Mouse (Mus musculus): Measurements from ENCODE around the gene Ccl11.

Gene Ccl11

DNA sequence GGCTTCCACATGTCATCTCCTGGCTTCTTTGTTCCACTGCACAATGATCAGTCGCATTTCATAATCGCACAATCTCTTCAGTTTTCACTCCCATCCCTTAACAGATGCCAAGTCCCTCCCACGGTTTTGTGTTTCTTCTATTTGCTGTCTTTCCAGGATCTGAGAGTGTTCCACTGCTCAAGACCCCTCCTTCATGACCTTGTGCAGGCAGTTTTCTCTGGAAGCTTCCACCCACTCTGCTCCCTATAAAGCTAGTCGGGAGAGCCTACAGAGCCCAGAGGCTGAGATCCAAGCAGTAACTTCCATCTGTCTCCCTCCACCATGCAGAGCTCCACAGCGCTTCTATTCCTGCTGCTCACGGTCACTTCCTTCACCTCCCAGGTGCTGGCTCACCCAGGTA, at the start of gene Ccl11:
Gene Ccl11, plus strand, starts transcription at position 178 of the 400 bp plus-strand sequence.
- no peak for DNase-seq (ENCODE audit: low read depth)

DNA sequence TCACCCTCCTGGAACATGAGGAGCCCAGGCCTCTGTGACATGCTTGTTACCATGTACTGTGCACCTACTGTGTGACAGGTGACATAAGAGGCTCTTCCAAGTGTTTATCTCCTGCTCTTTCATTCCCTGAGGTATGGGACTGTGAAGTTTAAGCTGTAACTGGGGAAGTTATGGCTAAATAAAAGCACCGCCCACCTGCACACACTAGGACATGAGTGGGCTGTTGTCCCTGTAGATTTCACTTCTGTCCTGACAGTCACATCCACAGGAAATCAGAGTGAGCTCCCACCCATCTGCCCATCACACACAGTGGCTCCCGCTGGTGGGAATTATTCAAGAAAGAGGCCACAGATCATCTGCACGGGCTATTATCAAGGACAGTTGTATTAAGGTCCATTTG, 47.5 kb upstream of the Ccl11 start:
- DNase-seq (ENCODE audit: low read depth) = no peak

DNA sequence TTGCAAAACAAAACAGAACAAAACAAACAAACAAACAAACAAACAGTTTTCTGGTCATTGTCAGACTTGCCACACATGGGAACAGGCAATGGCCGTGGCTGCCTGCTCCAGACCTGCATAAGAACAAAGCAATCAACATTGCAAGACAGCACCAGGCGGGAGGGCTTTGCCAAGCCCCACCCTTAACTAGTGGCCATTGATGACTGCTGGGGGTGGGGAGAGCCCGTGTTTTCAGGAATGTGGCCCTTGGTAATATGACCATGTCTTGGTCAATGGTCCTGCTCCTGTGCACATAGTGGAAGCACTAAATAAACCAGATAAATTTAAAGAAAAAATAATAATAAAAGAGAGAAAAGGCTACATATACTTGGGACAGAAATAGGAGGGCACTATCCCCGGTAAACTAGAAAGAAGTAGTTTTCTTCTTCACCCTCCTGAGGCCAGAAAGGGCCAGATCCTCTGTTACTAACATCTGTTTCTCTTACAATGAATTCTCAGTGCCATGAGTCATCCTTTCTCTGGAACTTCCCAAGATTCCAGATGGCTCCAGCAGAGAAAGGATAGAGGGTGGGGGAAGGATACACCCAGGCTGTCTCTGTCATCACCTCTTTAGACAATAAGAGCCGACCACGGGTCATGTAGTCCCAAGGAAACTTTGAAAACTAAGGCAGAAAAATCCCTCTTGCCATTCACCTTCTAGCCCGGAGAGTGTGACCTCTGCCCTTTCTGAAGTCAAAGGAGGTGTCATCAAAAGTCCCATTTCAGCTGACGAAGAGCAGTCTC, 46.0 kb upstream of the Ccl11 start:
- no peak for DNase-seq (ENCODE audit: low read depth)

DNA sequence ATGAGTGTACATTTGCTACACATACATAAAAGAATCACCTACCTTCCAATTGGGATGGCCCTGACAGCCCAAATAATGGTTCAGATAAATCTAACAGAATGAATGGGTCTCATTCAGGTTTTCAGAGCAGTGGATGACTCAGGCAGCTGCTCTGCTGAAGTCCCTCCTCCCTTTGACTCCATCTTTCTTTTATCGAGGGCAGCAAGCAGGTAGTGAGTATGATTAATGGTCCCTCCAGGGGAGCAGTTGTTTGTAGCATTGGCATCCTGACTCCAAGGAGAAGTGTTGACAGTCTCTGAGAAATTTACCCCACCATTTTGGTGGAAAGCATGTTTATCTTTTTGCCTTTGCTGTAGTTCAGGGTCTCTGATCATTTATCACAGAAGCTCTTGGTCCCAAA, 43.9 kb upstream of the Ccl11 start:
- no peak for DNase-seq (ENCODE audit: low read depth)

DNA sequence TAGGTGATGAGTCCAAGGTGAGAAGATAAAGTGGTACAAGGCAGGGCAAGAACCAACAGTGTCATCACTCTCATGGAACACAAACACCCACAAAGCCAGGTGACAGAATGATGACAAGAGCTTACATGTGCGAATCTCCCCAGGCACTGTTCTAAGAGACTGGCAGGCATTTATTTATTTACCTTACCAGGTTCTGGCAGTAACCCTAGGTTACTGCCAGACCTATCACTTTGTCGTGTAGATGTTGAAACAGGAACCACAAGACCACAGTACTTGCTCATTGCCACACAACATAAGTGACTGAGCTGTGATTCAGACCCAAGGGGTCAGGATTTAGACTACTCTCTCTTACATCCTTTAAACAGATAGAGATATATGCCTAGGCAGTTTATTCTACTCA, 42.6 kb upstream of the Ccl11 start:
- peak; percentile 89 for DNase-seq (ENCODE audit: low read depth)

DNA sequence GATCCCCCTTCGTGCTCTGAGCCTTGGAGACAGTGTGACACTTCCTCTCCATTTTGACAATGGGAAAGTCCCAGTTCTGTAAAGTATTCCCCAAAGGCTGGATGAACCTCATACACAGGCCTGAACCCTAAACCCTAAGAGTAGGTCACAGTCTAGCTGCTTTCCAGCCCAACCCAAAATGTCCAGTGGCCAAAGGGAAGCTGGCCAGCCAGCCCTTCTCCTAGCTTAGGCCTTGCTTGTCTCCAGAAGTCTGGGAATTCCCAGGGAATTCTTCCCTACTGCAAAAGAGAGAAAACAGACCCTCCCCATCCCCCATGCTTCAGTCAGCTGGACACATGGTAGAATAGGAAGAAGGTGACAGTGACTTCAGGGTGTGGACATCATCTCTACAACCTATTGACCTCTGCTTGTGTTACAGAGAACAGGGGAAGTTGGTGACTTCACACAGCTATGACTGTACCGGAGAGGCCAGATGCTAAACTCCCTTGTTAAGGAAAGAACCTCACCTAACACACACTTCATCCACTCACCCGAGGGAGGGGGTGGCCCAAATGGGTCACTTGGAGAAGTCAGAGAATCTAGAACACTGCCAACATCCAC, 41.3 kb upstream of the Ccl11 start:
- peak; percentile 26 for DNase-seq (ENCODE audit: low read depth)

DNA sequence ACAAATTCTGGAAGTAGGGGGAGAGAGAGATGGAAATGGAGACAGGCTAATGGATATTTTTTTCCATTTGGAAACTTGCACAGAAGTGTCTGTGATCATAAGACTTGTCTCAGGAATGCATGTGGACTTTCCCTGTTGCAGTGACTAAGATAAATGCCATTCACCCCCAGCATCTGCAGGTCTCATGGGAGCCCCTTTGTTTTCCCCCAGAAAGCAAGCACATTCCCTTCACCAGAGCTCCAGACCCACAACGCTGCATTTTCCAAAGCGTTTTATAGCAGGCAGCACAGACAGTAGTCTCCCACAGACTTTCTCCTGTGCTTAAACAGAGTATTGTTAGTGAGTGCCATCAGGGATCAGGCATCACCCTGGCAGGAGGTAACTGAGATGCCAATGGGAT, 38.2 kb upstream of the Ccl11 start:
- no peak for DNase-seq (ENCODE audit: low read depth)

DNA sequence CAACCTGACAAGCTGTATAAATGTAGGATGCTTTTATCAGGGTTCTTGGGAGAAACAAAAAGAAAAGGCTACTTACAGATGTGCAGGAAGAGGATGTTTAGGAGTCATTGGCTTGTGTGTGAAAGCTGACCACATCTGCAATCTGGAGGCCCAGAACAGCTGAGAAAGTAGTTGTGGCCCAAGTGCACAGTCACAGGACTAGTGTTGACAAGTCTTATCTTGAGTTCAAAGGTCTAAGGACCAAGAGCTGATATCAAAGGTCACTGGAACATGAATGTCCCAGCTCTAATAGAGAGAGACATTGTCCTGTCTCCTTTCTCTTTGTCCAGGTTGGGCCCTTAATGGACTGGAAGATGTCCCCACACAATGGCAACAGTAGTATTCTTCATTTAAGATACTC, 37.8 kb upstream of the Ccl11 start:
- DNase-seq (ENCODE audit: low read depth) = peak; percentile 42

DNA sequence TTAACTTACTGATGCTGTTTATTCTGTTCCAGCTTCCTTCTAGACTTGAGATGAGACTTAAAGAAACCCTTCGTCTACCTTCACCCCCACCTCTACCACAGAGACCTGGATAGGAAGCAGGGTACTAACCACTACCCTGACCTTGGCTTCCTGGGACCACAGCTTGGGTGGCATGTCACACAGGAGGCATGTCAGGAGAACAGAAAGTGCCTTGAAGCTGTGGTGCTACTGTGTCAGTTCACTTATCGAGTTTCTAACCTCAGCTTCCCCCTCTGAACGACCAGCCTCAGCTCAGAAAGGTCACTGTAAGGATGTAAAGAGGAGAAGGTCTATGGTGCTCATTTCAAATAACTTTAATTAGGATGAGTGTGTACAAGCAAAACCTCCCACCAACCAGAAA, 36.2 kb upstream of the Ccl11 start:
- peak; percentile 39 for DNase-seq (ENCODE audit: low read depth)

DNA sequence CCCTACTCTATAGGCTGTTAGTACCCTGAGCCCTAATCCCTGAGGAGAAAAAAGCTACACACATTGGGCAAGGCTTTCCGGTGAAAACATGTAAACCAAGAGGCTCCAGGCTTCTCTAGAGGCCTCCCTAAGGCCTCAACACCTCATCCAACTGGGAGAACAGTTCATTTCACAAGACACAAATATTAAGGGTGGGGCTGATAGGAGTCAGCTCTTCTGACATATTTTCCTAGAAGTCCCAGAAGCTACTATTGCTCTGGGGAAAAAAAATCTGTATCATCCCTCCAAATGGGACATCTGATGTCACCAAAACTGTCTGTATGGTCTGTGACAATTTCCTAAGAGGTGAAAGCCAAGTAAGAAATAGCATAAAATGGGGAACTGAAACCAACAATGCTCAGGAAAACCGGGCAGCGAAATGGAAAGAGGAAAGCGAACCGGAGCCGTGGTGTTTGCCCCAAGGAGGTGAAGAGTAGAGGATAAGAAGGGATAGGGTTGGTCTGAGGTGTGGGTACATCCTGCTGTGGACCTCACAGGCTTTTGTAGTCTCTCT, 35.0 kb upstream of the Ccl11 start:
- no peak for DNase-seq (ENCODE audit: low read depth)

DNA sequence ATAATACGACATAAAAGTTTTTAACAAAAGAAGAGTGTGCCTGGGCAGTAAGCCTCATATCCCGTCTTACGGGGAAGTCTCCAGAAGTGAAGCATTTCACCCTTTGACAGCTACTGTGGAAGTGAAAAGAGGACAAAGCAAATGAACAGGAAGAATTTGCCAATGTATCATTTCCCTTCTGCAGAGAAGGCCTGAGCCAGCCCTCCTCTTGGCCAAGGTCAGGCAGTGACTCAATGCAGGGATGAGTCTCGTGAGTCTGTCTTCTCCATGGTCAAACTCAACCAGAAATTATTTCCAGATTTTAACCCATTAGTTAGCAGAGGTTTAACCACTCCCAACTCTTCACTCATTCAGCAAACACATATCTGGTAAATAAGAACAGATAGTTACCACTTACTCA, 33.9 kb upstream of the Ccl11 start:
- DNase-seq (ENCODE audit: low read depth) = peak; percentile 83

DNA sequence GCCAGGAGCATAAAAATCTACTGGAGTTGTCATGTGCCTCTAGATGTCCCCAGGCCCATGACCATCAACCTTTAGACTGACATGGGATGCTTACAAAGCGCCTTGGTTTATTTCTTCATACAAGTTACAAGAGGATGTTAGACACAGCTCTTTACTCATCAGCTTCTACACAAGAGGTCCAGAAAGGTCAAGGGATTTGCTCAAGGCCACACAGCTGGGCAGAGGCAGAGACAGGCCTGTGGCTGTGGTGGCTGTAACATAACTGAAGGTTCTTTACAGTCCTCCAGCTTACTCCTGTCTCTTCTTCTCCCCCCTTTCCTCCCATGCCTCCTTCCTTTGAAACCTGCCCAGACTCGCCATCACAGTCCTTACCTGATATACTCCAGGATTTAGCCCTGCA, 27.5 kb upstream of the Ccl11 start:
- no peak for DNase-seq (ENCODE audit: low read depth)

DNA sequence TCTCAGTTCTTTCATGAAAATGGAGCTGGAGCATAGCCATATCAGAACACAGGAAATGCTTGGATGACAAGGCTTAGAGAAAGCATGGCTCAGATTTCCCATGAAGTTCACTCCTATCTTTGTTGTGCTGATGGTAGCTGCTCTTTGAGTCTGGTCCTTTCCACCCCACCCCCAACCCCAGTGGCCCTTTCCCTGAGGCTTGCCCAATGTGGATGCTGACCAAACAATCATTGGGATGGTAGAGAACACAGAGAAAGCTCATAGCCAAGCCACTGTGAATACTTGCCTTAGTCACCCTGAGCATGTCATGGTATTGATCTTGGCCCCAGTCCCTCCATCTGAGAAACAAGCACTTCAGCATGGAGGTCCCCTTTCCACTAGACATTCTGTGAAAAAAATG, 25.5 kb upstream of the Ccl11 start:
- DNase-seq (ENCODE audit: low read depth) = no peak

DNA sequence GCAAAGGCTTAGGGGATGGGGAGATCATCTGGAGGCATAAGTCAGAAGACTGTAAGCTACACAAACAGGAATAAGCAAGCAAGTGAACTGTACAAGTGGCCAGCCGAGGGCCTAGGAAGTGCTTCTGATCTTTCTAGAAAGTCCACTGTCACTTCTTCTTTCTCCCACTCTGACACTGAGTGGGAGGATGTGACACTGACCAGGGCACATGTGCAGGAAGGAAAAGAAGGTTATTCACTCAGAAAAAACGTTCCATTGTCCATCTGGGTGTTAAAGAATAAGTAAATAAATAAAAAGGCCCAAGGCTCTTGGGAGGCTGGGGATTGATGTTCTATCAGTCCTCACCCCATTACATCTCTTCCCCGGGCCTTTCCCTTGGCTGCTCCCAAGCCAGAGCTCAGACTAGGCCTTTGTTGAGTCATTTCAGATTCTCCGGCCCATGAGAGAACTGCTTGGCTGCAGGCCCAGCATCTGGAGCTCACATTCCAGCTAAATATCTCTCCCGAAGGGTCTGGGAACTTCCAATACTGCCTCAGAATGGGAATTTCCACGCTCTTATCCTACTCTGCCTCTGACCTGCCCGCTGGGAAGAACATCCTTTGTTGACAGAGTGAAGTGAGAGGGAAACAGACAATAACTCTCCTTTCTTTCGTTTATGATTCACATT, 24.8 kb upstream of the Ccl11 start:
- no peak for DNase-seq (ENCODE audit: low read depth)

DNA sequence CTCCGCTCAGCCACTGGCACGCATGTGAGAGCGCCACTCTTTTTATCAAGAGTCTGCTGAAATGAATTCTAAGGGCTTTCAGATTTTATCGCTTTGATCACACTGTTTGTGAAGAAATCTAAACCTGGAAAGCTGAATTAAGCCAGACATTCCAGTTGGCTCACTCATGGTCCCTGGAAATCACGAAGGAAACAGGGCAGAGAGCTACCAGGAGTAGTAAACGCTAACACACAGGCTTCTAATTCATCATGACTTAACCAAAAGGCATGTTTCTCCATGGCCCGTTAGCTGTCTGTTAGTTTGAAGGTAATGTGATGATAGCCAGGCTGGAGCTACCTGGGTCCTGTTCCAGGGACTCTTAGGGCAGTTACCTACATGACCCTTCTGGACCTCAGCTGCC, 23.2 kb upstream of the Ccl11 start:
- no peak for DNase-seq (ENCODE audit: low read depth)

DNA sequence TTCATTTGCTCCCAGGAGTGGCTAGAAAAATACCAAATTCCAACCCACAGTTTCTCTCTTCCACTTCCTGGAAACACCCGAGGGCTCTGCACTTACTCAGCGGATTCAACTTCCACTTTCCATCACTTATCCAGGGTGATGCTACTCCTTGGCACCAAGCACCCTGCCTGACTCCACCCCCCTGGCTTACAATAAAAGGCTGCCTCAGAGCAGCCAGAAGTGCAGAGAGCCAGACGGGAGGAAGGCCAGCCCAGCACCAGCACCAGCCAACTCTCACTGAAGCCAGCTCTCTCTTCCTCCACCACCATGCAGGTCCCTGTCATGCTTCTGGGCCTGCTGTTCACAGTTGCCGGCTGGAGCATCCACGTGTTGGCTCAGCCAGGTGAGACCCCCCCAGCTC, 22.3 kb upstream of the Ccl11 start, which contains the start of gene Ccl2:
Gene Ccl2, plus strand, starts transcription at position 216 of the 400 bp plus-strand sequence.
- peak; percentile 72 for DNase-seq (ENCODE audit: low read depth)

DNA sequence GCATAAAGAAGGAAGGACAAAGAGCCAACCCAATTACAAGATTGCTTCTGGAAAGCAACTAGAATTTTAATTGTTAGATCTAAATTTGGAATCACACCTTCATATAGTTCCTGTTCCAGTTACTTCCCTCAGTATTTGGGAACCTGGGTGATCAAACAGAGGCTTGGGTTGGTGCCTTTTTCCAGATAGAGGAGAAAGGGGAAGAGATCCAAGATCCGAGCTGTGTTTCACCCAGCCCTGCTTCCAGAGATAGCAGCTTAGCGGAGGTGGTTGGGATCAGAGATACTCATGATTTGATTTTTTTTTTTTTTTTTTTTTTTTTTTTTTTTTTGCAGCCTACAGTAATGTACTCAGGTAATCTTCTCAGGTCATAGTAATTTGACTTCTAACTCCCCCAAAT, 21.8 kb upstream of the Ccl11 start:
- DNase-seq (ENCODE audit: low read depth) = no peak

DNA sequence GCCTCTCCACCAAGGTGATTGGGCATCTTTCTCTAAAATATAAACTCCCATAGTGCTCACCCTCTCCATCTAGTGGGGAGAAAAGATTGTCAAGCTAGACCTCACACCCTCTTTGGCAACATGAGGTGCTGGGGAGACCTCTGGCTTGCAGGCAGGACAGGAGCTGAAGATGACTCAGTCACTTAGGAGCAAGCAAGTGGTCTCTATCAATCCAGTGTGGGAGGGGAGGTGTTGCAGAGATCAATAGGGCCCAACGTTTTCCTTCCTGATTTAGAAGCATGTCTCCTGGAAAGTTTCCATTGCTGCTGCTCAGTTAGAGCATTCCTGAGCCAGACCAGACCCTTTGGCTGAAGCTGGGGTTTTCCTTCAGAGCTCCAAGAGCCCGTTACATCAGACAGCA, 19.1 kb upstream of the Ccl11 start, which contains the start of gene Gm17268:
Gene Gm17268, minus strand, starts transcription at position 28 of the 400 bp plus-strand sequence.
- peak; percentile 50 for DNase-seq (ENCODE audit: low read depth)

DNA sequence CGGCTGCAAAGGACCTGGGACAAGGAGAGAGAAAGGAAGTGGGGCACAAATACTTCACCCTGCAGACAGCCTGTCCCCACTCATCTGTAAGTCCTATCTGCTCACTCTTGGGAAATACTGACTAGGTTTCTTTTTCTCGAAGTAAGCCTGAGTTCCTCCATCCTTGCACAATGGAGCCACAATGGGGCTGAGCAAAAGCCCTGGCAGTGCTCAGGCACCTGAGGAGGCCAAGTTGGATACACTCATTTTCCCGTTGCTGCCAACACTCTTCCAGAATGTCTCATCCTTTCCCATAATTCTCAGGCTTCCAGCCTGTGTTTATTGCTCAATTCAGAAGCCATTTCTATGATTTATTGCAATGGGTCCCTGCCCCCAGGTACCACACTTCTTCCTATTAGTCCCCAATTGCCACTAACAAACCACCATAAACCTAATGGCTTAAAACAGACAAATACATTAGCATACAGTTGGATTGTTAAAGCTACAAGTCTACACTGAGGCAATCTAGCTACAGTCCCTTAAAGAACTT, 18.4 kb upstream of the Ccl11 start:
- peak; percentile 33 for DNase-seq (ENCODE audit: low read depth)

DNA sequence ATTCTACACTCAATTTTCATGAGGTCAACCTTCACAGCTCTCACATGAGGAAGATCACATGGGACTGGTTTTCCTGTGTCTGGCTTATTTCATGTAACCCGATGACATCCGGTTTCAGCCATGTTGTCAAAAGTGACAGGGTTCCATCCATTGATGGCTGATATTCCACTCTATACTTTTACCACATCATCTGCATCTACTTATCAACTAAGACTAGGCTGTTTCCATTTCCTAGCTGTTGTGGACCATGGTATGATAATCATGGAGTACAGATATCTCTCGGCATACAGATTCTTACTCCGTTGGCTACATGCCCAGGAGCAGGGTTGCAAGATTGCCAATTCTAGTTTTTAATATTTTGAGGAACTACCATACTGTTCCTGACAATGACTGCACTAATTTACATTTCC, 15.9 kb upstream of the Ccl11 start:
- peak; percentile 99 for DNase-seq (ENCODE audit: low read depth)

DNA sequence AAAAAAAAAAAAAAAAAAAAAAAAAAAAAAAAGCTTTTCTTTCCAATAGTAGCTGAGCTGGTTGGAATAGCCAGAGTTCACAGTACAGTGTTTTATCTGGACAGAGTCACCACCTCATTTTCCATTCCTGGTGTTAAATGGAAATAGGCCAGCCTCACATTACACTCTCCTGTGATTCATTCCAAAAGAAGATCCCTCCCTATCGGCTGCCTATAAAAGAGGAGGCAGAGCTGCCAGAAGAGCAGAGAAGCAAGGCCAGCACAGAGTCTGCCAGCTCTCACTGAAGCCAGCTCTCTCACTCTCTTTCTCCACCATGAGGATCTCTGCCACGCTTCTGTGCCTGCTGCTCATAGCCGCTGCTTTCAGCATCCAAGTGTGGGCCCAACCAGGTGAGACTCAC, 12.2 kb upstream of the Ccl11 start, which contains the start of gene Ccl7:
Gene Ccl7, plus strand, starts transcription at position 242 of the 400 bp plus-strand sequence.
- no peak for DNase-seq (ENCODE audit: low read depth)

DNA sequence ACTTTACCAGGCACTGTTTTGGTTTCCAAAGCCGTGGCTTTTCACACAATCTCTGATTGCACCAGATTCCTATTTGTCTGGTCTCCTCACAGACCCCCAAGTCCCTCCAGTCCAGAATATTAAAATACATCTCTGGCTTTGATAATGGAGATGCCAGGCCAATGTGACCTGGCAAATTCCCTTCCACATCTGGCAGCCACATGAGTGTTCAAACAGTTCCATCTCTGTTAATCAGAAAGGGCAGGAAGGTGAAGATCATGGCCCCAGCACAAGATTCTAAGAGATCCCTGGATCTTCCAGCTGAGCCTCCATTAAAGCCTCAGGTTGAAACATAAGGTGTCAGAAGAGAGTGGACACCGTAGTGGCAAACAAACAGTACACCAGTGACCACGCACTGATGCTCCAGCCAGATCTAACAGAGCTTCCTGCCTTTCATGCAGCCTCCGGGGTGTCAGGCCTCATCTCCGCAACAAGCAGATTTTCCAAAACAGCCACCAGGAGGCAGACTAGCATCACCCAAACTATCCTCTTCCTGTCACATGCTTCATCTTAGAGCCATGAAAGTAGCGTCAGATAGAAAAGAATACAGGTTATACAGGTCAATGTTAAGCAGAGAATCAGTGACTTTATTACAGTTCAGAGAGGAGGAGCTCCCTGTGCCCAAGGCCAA, 9.7 kb upstream of the Ccl11 start:
- peak; percentile 83 for DNase-seq (ENCODE audit: low read depth)

Measured in 416B (cell line).